Mouse (Mus musculus) hindbrain, embryonic 14.5 days (tissue): Measurements from ENCODE around the gene Gm49673. TPM values are rescaled to one million over a fixed set of nuclear protein-coding genes. Genes with fewer than 3 reads are reported as not detected.
"Not testable (repeated sequence)": the region's sequence is repeated elsewhere in the genome, so short reads cannot be mapped to it uniquely, and the experiment has no call there.

ENCODE experiments used
- ATAC-seq: fragments of 200-750 bp; cut with Nextera tagmentation; 2 replicates; pipeline ENCODE4 v1.8.0; 2017; ENCODE audit warnings: moderate number of reproducible peaks, mild to moderate bottlenecking, moderate TSS enrichment, moderate library complexity; ENCODE audit not compliant: low FRiP score
- DNase-seq: peaks from one replicate; pipeline ENCODE4 v3.0.0-alpha.2; 2015; ENCODE audit warnings: low spot score
- H3K27ac ChIP-seq: fragments of 300-500 bp; sonication (generic); 2 replicates; pipeline ENCODE4 v1.5.1; 2014; ENCODE audit warnings: mild to moderate bottlenecking, moderate library complexity
- H3K27me3 ChIP-seq: fragments of 300-500 bp; sonication (generic); 2 replicates; pipeline ENCODE4 v1.6.1; 2014; ENCODE audit warnings: mild to moderate bottlenecking, low read length, mixed read lengths; ENCODE audit not compliant: control insufficient read depth, insufficient read depth
- H3K36me3 ChIP-seq: fragments of 300-500 bp; sonication (generic); replicated peaks from 2 replicates; pipeline ENCODE4 v1.6.1; 2014; ENCODE audit not compliant: control insufficient read depth, insufficient read depth
- H3K4me1 ChIP-seq: fragments of 300-500 bp; sonication (generic); replicated peaks from 2 replicates; pipeline ENCODE4 v1.6.1; 2014; ENCODE audit warnings: antibody characterized with exemption, low read length, mixed read lengths; ENCODE audit not compliant: control insufficient read depth, insufficient read depth
- H3K4me2 ChIP-seq: fragments of 300-500 bp; sonication (generic); replicated peaks from 2 replicates; pipeline ENCODE4 v1.6.1; 2014; ENCODE audit warnings: mild to moderate bottlenecking, moderate library complexity
- H3K4me3 ChIP-seq: fragments of 300-500 bp; sonication (generic); replicated peaks from 2 replicates; pipeline ENCODE4 v1.5.1; 2014; ENCODE audit warnings: mild to moderate bottlenecking, low read length
- H3K9ac ChIP-seq: fragments of 300-500 bp; sonication (generic); 2 replicates; pipeline ENCODE4 v1.6.1; 2014
- H3K9me3 ChIP-seq: fragments of 300-500 bp; sonication (generic); 2 replicates; pipeline ENCODE4 v1.6.1; 2016; ENCODE audit warnings: low read length; ENCODE audit not compliant: control insufficient read depth
- WGBS: fragments of 180-500 bp; shearing (Covaris S2); extraction: QIAGEN DNeasy Blood & Tissue Kit; methylation state at CpG from one replicate; pipeline ENCODE4 v1.1.7; 2014; 5-methylcytosine and 5-hydroxymethylcytosine counted together
- polyA plus RNA-seq: library from polyadenylated mRNA; unstranded; fragments of >200 nt; fragmentation: Nextera tagmentation; extraction: Ambion mirVana; gene quantifications from 2 replicates; pipeline ENCODE4 v1.2.1, GENCODE M21; 2014

Gene Gm49673
- polyA plus RNA-seq, 1 experiment from 2014 or later = 0.27 TPM

DNA sequence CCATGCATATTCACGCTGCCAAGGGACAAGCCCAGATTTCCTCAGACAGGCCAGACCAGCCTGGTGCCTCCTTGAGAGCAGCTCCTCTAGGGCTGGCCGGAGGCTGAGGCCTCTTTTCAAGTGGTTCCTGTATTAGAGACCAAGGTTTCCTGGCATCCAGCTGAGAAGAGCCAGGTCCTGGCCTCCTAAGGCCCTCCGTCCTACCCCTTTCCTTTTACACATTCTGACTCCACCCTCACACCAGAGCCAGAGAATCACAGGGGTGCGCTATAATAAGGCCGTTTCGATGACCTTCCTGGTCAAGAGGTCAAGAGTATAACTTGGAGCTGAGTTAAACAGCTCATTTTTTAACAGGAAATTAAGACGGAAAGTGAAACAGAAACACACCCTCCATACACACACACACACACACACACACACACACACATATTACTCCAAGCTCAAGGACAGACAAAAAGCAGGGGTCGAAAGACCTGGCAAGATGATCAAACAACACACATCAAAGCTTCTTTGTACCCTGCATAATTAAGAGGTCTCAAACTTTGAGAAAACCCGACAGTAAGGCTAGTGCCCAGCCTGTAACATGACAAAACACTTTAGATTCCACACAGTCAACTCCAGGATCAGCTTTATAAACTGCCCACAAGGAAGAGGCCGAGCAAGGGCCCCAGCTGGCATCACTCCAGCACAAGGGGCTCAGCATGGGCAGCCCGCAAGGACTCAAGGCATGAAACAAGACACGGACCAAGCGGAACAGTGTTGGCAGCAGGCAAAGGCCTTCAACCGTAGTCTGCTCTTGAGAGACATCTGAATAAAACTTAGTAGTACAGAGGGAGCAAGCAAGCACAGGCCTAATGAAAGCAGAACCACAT, 3.5 kb downstream of the Gm49673 start:
- not testable (repeated sequence) for H3K4me2 ChIP-seq, H3K36me3 ChIP-seq, H3K4me3 ChIP-seq, H3K27me3 ChIP-seq, H3K9ac ChIP-seq, DNase-seq, ATAC-seq, H3K27ac ChIP-seq, H3K4me1 ChIP-seq, H3K9me3 ChIP-seq
- WGBS = 58% methylated on average over 12 of the region's 14 CpGs

DNA sequence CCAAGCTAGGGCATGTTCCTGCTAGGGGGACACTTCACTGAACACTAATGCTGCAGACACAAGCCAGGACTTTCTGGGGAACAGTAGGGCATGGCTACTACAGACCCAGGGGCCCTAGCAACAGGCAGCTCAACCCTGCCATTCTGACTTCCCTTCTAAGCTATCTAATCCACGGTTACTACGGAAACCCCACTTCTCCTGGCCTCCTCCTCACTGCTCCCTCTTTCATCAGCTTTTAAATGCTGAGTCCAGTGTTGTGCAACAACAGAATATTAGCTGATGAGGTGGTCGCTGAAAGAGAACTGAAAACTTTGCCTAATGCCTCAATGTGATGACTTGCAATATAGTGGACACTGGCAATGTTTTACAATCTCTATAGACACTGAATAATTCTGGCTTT, 7.4 kb downstream of the Gm49673 start:
- not testable (repeated sequence) for DNase-seq, H3K4me1 ChIP-seq

DNA sequence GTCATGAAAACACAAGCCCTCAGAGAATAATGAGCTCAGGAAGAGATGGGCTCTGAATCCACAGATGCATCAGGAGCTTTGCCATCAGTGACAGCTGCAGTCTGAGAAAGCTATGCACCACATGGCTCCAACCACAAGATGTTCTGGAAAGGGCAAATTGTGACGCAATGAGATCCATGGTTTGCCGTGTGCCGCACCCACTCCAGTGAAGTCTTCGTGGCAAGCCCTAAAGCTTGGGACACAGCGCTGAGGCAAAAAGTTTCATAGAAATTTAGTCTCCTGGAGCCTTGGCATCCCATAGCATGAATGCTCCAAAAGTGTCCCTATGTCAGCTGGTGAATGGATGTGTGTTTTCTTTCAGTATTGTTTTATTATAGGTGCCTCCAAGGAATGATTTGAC, 9.5 kb downstream of the Gm49673 start:
- H3K4me1 ChIP-seq, DNase-seq, H3K4me2 ChIP-seq, H3K36me3 ChIP-seq, H3K4me3 ChIP-seq, H3K27ac ChIP-seq, H3K27me3 ChIP-seq, H3K9me3 ChIP-seq, ATAC-seq, H3K9ac ChIP-seq: not testable (repeated sequence)
- WGBS = 97% methylated on average over 5 of the region's 5 CpGs

More for the DNA sequence above, 7.4 kb downstream of the Gm49673 start:
- not testable (repeated sequence) for H3K36me3 ChIP-seq, H3K9ac ChIP-seq, H3K4me3 ChIP-seq, H3K4me2 ChIP-seq, H3K9me3 ChIP-seq, ATAC-seq, H3K27me3 ChIP-seq, H3K27ac ChIP-seq
- WGBS = 78% methylated on average over 3 of the region's 3 CpGs

DNA sequence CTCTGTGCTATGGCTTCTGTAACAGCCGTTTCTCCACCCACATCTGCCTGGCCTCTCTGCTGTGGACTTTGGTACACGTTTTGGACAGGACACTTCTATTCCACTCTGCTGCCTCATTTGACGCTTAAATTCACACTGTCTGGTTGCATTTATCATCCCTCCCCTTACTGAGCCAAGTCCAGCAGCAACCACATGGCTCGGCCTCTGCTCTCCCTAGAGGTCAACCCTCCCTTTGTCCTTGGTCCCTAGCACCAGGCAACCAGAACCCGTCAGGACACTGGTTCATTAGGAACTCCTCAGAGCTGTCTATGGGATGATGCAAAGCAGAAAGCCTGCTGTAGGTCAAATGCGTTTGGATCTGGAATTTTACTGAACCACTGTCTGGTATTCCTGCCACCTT, 16.7 kb downstream of the Gm49673 start:
- not testable (repeated sequence) for H3K4me2 ChIP-seq, H3K27ac ChIP-seq, ATAC-seq, H3K27me3 ChIP-seq, H3K9ac ChIP-seq, H3K4me1 ChIP-seq, DNase-seq, H3K4me3 ChIP-seq, H3K9me3 ChIP-seq, H3K36me3 ChIP-seq
- no CpG with 5 or more reads among the region's 6 CpGs for WGBS

DNA sequence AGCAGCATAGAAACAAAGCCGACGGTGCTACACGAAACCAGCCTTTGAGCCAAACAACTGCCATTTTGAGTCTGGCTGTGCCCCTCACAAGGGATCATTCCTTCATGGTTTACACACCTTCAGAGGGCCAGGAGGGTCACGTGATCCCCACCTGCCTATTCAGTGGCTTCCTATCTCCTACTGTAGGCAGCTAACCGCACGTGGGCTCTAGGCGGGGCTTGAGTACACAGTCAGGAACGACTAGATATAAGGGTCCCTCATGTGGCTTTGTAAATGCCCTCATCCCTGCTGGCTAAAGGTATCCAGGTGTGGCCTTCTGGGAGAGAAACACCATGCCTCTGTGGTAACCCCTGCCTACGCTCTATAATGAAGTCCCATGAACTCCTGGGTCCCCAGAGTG, 18.0 kb downstream of the Gm49673 start:
- ATAC-seq, DNase-seq: not testable (repeated sequence)
- 95% methylated on average over 9 of the region's 9 CpGs for WGBS

DNA sequence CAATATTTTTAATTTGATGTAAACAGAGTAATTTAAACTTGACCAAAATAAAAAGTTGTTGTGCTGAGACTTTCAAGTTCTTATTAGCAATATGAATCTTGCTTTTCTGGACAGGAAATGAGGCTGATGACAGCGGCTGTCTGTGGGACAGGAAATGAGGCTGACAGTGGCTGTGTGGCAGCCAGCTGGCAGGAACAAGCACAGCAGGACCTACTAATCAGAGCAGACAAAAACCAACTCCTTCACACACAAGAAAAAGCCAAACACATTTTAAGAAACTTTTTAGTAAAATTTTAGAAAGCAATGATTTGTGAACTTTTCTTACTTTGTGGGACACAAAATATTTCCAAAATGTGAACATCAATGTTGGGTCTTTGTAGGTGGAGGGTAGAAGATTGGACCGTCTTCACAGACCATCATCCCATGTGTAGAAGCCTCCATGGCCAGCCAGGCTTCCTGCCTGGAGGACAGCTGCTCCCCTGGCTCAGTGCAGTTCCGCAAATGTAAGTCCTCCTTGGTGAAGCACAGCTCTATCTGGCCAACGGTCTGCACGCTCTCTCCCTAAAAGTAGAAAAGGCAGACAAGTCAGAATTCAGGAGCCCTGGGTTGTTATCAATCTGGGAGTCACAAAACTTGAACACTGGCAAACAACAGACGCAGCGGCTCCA, 19.1 kb downstream of the Gm49673 start:
- not testable (repeated sequence) for H3K9me3 ChIP-seq, H3K27ac ChIP-seq, H3K9ac ChIP-seq, H3K4me1 ChIP-seq, H3K4me2 ChIP-seq, H3K27me3 ChIP-seq, H3K36me3 ChIP-seq, ATAC-seq, DNase-seq, H3K4me3 ChIP-seq
- WGBS = no CpG with 5 or more reads among the region's 7 CpGs

More for the DNA sequence above, 18.0 kb downstream of the Gm49673 start:
- not testable (repeated sequence) for H3K9ac ChIP-seq, H3K4me2 ChIP-seq, H3K9me3 ChIP-seq, H3K27me3 ChIP-seq, H3K4me1 ChIP-seq, H3K36me3 ChIP-seq, H3K4me3 ChIP-seq, H3K27ac ChIP-seq

DNA sequence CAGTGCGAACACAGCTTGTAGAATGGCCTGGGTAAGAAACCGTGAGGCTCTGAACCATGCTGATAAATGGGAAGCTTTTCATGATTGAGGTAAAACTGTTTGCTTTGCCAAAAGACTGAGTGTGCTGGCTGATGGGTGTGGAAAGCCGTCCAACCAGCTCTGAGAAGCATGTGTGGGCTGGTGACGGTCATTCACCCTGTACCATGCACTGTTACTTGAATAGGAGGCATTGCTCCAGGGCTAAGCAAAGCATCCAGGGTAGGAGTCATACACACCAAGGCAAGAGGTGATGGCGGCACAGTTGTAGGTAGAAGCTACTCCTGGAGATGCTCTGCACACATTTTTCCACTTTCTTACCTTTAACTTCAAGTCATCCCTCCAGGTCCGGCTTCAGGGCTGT, 23.0 kb downstream of the Gm49673 start:
- DNase-seq, ATAC-seq, H3K36me3 ChIP-seq, H3K4me3 ChIP-seq, H3K27me3 ChIP-seq, H3K9ac ChIP-seq, H3K27ac ChIP-seq, H3K9me3 ChIP-seq, H3K4me2 ChIP-seq, H3K4me1 ChIP-seq: not testable (repeated sequence)
- 93% methylated on average over 2 of the region's 6 CpGs for WGBS

DNA sequence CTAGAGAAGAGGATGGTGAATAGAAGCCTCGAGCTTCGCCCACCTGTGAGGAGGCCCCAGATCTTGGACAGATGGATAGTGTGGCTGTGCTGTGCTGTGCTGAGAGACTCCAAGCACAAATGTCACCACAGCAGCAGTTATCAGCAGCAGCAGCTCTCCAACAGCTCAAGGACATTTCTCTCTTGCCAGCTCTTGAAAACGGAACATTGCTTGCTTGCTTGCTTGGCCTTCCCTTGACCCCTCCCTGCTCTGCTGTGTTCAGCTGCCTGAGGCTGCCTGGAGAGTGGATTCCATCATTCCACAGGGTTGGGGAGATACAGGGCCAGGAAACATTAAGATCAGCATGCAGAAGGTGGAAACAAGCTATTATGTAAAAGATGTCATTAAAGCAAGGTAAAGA, 24.6 kb downstream of the Gm49673 start:
- not testable (repeated sequence) for H3K4me1 ChIP-seq, H3K4me3 ChIP-seq, H3K9me3 ChIP-seq, H3K36me3 ChIP-seq, ATAC-seq, DNase-seq, H3K27ac ChIP-seq, H3K9ac ChIP-seq, H3K27me3 ChIP-seq, H3K4me2 ChIP-seq
- no CpG with 5 or more reads among the region's 3 CpGs for WGBS

DNA sequence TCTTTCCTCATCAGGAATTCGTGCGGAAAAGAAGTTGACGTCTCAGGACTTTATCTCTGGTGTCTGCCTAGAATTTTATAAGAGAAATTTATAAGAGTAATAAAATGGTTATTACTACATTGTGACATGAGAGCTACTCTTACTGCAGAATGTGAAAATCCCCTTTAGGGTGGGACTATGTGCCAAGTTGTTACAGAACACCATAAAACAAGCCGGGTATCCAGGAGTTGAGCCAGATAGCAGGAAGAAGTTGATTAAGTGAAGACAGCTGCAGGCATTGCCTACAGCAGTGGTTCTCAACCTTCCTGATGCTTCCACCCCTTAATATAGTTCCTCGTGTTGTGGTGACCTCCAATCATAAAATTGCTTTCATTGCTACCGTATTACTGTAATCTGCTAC, 30.7 kb downstream of the Gm49673 start:
- DNase-seq, ATAC-seq, H3K9ac ChIP-seq, H3K27ac ChIP-seq, H3K9me3 ChIP-seq, H3K36me3 ChIP-seq, H3K4me3 ChIP-seq, H3K4me2 ChIP-seq, H3K4me1 ChIP-seq, H3K27me3 ChIP-seq: not testable (repeated sequence)
- WGBS = no CpG with 5 or more reads among the region's 6 CpGs
